Mouse (Mus musculus) megakaryocyte, adult 5-6 weeks (primary cell): ENCODE measurements at regions not wholly inside any gene's neighbourhood (a gene's known extent, or its start where the extent isn't known, plus 50 kb on each side); places are given as distances from the start of the nearest gene placed in this dataset.

Source experiments
- ATAC-seq: 2 replicates; pipeline ENCODE4 v1.8.0; 2016; ENCODE audit warnings: mild to moderate bottlenecking, inconsistent platforms; ENCODE audit not compliant: poor library complexity, severe bottlenecking

DNA sequence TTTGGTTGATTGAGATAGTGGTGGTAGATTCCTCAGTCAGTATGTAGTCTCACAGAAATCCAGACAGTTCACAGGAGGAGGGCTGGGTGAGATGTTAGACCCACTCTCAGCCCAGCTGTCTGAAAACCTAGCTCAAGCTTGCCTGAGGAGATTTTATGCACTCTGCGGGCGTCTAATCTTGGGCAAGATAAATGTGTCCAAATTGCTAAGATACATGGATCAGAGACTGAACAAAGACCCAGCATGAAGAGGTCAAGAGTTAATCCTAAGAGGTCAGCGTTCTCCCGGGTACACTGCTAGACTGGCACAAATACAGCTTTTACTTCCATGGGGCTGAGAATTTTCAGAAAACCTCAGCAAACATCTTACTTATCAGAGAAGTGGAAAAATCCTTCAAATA, 186.8 kb upstream of the Dusp10 start:
- no peak for ATAC-seq

DNA sequence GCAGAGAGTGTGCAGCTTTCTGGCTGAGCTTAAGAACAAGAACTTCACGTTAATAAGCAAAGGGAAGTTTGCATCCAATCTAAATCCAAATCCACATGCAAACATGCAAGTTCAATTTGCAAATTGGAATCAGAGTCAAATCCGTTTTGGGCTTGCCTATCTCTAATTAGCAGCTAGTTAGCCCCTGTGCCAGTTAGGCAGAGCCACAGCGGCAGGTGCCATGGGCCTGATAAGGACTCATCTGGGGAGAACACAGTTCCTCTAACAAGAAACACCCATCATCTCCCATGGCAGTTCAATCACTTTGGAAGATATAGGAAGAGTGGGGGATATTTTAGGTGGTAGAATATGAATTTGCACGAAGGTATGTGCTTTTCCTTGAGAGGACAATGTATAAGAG, 168.0 kb upstream of the Dusp10 start:
- no peak for ATAC-seq

- 0 out of 2 replicates have a peak, but pooled peaks have one; percentile 40 for ATAC-seq
These were observed 159.0 kb upstream of the Dusp10 start for GRCm38 (mm10) chr1:183853956-183854613.

- ATAC-seq: no peak
These were observed 148.0 kb upstream of the Dusp10 start for GRCm38 (mm10) chr1:183865111-183865510.

DNA sequence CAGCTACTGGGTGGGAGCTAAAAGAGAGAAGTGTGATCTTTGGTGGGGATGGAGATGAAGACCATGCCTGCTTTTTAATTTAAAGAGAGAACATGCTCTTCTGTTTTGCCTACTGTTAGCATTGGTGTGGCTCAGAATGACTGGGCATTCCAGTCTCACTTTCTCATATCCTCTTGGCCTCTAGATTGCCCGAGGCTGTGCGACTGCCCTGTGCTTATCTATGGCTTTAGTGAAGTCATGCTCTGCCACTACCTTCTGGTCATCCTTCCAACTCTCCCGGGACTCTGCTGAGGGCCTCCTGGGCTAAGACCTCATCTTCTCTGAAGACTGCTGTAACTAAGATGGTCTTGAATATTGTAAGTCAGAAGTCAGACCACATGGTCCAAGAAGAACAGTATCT, 147.5 kb upstream of the Dusp10 start:
- no peak for ATAC-seq

DNA sequence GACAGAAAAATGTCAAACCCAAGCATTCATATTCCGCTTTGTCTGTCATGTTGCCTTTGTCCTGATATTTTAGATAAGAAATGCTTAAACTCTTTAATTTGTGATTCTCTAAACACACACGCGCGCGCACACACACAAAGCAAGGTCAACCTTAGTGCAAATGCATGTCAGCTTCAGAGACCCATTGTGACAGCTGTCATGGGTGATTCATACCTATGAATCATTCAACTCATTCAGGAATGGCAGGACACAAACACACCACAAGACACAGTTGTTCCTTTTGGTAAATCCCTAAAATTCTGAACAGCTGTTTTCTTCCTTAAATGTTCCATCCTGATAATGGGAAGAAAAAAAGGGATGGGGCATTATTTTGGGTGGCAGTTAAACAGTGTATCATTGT, 144.1 kb upstream of the Dusp10 start:
- no peak for ATAC-seq

- no peak for ATAC-seq
These were observed 117.2 kb upstream of the Dusp10 start for GRCm38 (mm10) chr1:183895936-183896335.

DNA sequence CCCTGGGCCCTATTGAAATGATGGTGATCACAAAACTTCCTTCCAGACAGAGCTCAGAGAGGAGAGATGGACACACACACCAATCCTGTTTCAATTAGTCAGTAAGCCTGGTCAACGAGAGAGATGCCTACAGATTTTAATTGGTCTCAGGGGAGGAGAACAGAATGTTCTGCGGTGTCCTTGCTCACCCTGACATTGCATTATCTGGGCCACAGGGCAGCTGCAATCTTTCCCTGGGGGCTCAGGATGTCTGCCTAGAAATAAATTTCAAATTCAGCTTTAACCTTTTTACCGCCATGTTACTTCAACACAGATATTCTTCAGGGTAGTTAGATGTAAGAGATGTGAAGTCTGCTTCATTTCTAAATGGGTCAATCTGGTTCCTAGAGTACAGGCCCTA, 115.0 kb upstream of the Dusp10 start:
- no peak for ATAC-seq

DNA sequence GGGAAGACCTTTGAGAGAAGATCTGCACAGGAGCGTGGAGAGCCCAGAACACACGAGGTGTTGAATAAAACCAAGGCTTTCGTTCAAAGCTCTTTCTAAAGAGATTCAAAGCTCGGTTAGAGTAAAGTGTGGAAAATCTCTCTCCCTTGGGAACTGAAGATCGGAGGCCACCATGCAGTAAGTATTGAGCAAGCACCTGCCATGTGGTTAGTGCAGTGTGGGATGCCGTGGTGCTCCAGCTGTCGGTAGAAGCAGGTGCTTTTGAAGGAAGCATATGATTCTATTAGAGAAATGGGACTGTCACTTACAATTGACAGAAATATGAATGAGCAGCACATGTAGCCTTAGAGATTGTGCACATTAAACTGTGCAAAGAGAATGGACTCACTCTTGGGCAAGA, 108.5 kb upstream of the Dusp10 start:
- no peak for ATAC-seq

- no peak for ATAC-seq
These were observed 107.6 kb upstream of the Dusp10 start for GRCm38 (mm10) chr1:183905345-183906142.

- ATAC-seq: no peak
These were observed 95.4 kb upstream of the Dusp10 start for GRCm38 (mm10) chr1:183917656-183918055.

GRCm38 (mm10) chr1:183921262-183921661, 91.8 kb upstream of the Dusp10 start:
- ATAC-seq: no peak

DNA sequence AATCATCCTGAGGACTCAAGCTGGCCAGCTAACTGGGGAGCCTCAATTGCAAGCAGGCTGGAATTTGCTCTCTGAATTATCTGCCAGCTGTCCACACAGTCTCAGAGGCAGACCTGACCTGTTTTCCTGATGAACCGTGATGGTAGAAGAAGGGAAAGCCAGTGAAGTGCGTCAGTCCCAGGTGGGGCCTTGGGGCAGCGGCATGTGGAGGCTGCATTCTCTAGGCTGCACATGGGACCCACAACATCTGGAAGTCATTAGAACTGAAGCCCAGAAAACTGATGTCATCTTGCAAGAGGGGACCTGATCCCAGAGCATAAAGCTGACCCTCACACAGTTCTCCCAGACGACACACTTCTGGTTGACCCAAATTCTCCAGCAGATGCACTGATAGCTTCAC, 84.6 kb upstream of the Dusp10 start:
- no peak for ATAC-seq

DNA sequence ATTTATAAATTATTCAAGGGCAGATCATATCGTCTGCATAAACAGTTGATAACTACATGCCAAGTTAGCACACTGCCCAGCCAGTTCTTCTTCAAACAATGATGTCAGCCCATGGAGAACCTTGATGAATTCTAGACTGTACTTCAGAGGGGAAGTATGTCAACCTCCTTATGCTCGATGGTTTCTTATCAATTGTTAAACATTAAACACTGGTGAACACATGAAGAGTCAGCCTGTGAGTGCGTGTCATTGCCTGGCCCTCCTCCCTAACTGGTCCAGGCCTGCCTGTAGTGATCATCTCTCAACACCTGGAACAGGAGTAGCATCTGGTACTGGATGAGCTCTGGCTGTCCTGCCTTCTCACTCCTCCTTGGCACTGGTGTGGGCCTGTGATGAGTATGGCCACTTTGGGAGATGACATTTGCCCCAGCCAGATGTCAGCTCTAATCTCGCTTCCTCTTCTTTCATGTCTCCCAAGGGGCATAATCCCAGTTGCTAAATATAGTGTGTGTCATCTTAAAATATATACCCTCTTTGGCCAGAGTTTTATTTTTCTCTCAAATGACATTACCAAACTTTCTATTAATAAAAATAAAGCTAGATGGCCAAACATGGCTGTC, 82.6 kb upstream of the Dusp10 start:
- peak; percentile 71 for ATAC-seq

DNA sequence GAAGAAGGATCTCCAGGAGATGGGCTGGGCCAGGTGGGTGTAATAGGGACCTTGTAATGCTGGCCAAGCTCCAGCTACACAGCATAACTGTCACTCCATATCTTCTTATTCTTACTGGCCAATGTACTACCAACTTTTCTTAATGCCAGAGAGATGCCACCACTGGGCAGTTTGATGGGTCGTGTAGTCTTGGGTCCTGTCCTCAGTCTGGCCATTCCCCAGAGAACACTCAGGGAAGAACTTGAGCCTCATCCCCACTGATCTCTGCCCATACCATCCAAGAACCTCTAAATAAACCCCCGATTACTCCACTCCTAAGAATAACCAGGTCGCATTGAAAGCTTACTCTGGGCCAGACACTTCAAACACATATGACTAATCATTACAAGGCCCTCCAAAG, 82.0 kb upstream of the Dusp10 start:
- no peak for ATAC-seq

DNA sequence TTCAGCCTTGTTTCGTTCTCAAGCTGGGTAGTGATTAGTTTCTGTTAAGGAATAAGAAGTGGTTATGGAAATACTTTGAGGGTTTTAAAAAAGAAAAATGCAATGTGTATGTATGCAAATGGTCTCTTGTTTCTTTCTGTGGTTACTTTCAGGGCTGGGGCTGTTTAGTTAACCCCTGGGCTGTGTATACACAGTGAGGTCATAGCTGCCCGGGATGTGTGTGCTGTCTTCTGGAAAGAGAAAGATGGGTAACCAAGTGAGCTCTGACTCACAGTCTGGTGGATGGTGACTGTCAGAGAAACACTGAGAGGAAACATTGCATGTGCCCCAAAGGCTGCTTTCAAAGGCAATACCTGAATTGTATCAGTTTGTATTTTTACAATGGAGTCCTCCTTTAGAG, 79.3 kb upstream of the Dusp10 start:
- no peak for ATAC-seq

GRCm38 (mm10) chr1:183937166-183937565, 75.9 kb upstream of the Dusp10 start:
- no peak for ATAC-seq

DNA sequence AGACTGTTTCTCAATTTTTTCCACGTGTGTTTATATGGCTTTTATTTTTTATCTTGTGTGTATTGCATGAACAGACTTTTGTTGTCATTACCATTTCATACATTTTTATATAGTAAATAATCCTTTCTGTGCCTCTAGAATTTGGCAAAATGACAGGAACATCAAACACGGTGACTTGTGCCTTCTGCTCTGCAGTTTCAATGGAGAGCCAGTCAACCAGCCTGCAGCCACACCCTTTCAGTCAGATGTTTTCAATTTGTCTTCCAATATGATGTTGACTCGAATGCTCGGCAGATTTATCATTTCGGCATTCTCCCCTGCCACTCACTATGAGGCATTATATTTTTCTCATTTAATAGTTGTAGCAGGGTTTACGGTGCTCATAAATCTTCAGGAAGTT, 74.7 kb upstream of the Dusp10 start:
- ATAC-seq: no peak

DNA sequence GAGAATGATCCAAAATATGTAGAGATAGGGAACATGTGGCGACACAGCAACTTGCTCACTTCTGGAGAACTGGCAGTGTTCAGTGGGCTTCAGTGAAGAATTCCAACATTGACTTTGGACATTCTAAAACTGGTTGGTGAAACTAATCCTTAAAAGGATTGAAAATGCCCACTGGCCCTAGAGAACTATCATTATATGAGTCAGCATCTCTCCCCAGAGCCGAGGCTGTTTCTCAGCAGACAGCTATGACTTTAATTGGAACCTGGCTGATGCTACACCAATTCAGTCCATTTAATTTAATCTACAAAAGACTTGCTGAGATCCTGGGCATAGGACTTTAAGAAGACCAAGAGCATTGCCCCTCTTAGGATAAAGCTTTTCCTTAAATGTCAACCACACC, 72.4 kb upstream of the Dusp10 start:
- no peak for ATAC-seq

DNA sequence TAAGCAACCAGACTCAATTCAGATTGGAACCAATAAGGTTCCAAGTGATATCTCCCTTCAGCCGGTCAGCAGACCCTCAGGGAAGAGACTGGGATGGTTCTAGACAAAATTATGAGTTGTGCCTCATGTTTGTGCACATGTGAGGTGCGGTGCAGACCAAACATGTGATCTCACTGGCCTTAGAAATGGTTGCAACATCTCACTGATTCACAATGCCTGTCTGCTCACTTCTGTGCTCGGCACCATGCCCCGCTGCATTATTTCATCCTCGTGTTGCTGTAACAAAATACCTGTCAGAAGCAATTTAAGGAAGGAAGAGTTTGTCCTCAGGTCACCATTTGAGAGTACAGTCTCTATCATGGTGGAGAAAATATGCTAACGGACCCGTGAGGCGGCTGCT, 66.9 kb upstream of the Dusp10 start:
- ATAC-seq: no peak

DNA sequence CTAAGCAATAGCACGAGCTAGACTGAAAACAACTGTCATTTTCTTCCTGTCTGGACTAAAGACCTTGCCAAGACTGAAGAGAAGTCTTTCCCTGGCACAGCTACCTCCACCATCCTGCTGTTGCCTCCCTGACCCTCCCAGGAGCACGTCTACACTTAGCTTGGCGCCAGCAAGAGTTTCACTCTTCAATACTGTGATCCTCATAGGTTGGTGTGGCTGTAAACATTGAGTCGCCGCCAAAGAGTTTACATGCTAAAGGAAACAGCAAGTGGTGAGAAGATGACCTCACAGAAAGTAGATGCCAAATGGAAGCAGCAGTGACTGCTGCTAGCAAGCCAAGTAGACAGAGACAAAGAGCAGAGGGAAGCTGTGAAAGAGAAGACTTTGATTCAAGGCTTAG, 66.0 kb upstream of the Dusp10 start:
- ATAC-seq: no peak

- no peak; the same call in 1 of the 2 replicates for ATAC-seq
These were observed 63.9 kb upstream of the Dusp10 start for GRCm38 (mm10) chr1:183949205-183949604.
